Mouse (Mus musculus) heart, postnatal 25 days (tissue): Measurements from ENCODE around the gene Tmem219. TPM values are rescaled to one million over a fixed set of nuclear protein-coding genes. Genes with fewer than 3 reads are reported as not detected.

Source experiments
- DNase-seq: peaks from one replicate; pipeline ENCODE4 v3.0.0; 2022; ENCODE audit warnings: low spot score
- intact Hi-C: fragments of 180-260 bp; cut with DNase I; formaldehyde crosslinking; loops from one replicate; pipeline ENCODE4 v1.15.1; 2025
- total RNA-seq, 2 experiments: library from RNA; stranded (reverse); gene quantifications; 2 replicates each; pipeline ENCODE4 v1.2.3; 2021

The Tmem219 gene
- total RNA-seq = 10 to 100 TPM in 1 of 2 experiments, 1 to 10 TPM in 1; 7.6 to 11.5 TPM

GRCm38 (mm10) chr7:126922624-126923060 lies at the start of gene Tmem219:
TSS of gene Tmem219 (minus strand) at chr7:126922917.
- intact Hi-C loops = no loop called here
- peak; percentile 55 for DNase-seq

DNA sequence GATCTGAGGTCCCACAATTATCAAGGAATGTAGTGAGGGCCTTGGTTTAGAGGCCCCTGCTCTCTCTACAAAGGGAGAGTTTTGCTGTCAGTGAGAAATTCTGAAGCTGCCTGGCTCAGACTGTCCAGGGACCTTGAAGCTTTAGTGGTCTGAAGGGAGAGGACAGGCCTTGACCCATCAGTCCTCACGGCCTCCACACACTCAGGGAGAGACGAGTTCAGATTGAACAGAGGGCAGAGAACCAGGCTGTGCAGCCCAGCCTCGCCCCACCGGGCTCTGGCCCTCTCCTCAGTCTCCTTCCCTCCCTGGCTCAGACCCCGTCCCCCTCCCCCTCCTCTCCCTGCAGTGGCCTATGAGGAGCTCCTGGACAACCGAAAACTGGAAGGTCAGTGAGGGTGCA lies 44.6 kb upstream of the Tmem219 start:
- intact Hi-C loops = no loop called here
- no peak for DNase-seq

DNA sequence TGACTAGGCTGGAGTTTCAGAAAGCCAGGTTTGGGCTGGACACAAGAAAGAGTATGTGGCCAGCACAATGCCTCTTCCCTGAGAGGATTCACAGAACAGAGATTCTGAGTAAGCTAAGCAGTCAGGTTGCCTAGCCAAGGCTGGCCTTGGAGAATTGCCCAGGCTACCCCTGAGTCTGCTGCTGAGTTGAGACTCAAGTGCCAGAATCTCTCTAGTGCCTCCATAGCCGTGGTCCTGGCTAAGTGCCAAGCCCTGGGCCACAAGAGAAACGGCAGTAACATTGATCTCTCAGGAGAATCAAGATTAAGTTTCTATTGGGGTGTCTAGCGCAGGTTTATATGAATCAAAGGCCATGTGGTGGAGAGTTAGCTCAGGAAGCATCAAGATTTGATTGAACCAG lies 42.9 kb upstream of the Tmem219 start:
- intact Hi-C loops = no loop called here
- DNase-seq = no peak

DNA sequence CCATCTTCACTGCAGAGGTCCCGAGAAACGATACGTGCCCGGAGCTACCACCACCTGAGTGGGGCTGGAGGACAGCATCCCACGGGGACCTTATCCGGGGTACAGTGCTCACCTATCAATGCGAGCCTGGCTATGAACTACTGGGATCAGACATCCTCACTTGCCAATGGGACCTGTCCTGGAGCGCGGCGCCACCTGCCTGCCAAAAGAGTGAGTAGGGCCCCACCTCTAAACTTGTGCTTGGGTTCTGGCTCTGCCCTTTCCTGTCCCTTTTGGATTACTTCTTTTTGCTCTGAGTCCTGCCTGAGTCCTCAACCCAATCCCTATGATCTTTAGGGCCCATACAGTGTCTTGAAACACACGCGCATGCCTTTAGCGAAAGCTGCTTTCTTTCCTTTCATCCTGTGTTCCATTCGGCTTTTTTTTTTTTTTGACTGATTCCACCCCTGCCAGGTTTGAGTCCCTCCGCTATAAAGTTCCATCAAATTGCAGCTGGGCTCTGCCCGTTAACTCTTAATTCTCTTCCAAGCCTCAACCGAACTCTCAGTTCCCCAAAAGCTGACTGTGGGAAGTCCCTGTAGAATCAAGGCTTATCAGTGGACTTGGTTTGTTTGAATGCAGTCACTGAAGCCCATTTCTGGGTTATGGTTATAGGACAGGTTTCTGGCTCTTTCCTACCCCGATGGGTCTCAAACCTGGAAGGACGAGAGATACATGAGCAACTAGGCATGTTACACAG lies 41.0 kb upstream of the Tmem219 start:
- DNase-seq = no peak
- intact Hi-C loops = loop anchor here (5.0 kb wide), 1 partner anchor 131 kb away; the partner anchor contains the start of gene 4930451I11Rik

- intact Hi-C loops = loop anchor here (5.0 kb wide), 1 partner anchor 130 kb away; the partner anchor contains the start of gene 4930451I11Rik
- DNase-seq = no peak
Observed at GRCm38 (mm10) chr7:126961965-126962364, 39.2 kb upstream of the Tmem219 start.

- no peak for DNase-seq
- intact Hi-C loops = loop anchor here (5.0 kb wide), 1 partner anchor 129 kb away; the partner anchor contains the start of gene 4930451I11Rik
Observed at GRCm38 (mm10) chr7:126961095-126961494, 38.4 kb upstream of the Tmem219 start.

DNA sequence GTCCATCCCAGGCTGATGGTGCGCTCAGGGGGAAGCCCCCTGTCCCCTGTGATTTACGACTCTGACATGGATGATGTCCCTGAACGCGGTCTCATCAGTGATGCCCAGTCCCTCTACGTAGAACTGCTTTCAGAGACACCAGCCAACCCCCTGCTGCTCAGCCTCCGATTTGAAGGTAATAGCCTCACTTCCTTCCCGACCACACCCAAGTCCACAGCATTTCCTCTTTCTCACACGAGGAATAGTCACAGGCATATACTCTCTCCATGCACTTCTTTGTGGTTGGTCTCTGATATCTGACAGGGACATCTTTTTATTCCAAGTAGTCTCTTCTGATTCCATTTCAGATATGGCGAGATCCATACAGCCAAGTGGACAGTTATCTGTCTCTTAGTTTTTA lies 37.1 kb upstream of the Tmem219 start:
- DNase-seq = no peak
- intact Hi-C loops = loop anchor here (5.0 kb wide), 1 partner anchor 127 kb away; the partner anchor contains the start of gene 4930451I11Rik

DNA sequence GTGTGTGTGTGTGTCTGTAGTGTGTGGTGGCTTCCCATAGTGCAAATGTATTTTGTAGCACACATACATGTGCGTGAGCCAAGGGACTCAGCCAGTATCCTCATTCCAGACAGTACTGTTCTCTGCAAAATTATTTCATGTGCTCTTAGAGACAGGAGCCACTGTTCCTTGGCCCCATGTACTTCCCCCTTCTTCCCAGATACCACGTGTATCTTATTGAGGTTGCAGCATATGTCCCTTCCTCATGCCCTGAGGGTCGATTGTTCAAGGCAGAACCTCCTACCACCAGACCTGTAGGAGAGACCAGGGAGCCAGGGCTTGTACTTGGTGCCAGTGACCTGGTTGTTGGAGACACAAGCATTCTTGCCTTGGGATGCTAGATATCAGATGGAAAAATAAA lies 32.4 kb upstream of the Tmem219 start:
- intact Hi-C loops = no loop called here
- DNase-seq = no peak

GRCm38 (mm10) chr7:126952646-126953045 lies 29.9 kb upstream of the Tmem219 start:
- intact Hi-C loops = no loop called here
- no peak for DNase-seq

DNA sequence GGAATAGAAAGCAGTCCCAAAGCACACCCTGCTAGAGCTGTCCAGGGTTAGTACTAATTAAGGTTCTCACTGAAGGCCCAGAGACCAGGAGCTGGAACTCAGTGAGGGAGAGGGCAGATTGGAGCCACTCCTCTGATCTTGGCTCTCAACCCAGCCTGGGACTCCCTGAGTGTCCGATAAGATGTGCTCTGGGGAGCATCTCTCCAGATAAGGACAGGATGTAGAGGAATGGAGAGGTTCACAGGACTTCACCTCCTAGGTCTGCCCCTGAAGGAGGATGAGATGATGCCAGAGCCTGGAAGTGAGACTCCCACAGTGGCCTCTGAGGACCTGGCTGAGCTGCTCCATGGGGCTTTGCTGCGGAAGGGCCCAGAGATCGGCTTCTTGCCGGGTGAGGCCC lies 29.0 kb upstream of the Tmem219 start:
- intact Hi-C loops = no loop called here
- DNase-seq = no peak

DNA sequence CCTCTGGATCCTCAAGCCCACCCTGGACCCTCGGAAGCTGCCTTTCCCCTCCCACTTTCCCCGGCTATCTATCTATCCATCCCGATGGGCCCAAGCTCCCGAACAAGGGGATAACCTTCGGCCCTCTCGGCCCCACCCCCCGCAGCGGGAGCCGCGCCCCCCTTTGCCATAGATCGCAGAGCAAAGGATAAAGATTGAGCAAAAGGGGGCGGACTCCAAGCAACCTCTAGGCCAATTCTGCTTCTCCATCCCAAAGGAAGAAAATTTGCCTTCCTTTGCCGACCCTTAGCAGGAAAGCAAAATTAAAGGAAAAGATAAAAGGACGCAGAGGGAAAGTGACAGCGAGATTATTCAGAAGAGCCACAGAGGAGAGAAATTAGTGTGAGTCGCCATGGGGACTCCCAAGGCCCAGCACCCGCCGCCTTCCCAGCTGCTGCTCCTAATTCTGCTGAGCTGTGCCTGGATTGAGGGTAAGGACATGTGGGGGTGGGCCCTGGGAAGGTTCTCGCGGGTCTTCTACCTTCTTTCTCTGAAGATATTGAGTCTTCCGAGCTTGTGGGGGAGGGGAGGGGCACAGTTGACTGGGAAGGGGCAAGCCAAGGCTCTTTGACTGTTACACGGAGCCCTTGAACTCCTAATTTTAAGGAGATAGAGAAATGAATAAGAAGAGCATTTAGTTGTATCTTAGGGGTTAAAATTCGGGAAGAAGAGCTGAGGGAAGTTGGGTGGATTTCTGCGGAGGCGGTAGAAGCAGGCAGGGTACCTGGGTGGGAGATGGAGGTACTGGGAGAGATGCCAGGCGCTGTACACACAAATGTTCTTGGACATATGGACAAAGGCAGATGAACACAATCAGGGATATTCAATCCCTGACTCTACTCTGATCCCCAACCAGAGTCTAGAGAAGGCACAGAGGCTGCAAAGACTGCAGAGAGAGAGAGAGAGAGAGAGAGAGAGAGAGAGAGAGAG lies 28.2 kb upstream of the Tmem219 start:
- intact Hi-C loops = no loop called here
- DNase-seq = no peak

GRCm38 (mm10) chr7:126949793-126950646 lies 27.3 kb upstream of the Tmem219 start, which contains the start of gene Sez6l2:
TSS of gene Sez6l2 (plus strand) at chr7:126950563.
- DNase-seq = peak; percentile 67
- intact Hi-C loops = loop anchor here (2.0 to 5.0 kb wide), 2 partner anchors 123 to 155 kb away; no protein-coding TSS in a partner anchor

DNA sequence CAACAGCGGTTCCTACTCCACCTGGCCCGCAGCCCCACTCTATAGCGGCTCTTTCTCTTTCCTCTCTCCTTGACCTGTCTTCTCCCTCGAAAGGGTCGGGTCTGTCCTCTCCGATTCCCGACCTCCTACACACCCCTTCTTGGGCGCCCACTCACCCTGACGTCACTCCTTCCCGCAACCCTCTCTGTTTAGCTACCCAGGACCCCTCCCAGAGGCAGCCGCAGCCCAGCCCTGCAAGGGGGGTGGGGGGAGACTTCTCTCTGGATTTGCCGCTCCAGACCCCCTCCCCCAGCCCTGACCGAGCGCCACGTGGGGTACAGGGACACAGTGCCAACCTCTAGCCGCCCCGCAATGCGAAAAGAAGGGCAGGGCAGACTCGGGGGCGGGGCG lies 26.7 kb upstream of the Tmem219 start, which contains the start of gene Asphd1:
Asphd1 (minus strand) TSS at position 180 of the 390 bp plus-strand sequence.
- intact Hi-C loops = loop anchor here (2.0 to 5.0 kb wide), 2 partner anchors 122 to 155 kb away; no protein-coding TSS in a partner anchor
- no peak for DNase-seq

- intact Hi-C loops = loop anchor here (2.0 to 5.0 kb wide), 2 partner anchors 121 to 156 kb away; no protein-coding TSS in a partner anchor
- DNase-seq = no peak
Observed at GRCm38 (mm10) chr7:126948626-126949025, 25.9 kb upstream of the Tmem219 start.

DNA sequence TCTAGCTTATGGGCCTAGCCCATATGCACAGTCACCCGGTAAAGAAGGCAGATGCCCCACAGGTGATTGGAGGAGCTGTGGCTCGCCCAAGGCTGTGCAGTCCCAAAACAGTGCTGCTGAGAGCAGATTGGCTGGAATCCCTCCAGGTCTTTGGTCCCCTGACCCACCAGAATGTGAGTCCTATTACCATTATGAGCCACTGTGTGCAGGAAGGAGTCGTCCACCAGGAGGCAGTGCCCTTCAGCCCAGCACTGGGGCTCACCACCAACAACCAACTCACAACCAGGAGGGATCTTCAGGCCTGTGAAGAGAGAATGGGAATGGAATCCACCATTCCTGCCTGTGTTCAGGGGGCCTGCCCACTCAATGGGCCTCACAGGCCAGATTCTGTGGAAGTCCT lies 23.8 kb upstream of the Tmem219 start:
- intact Hi-C loops = loop anchor here (5.0 kb wide), 1 partner anchor 119 kb away; no protein-coding TSS in a partner anchor
- no peak for DNase-seq

- no peak for DNase-seq
- intact Hi-C loops = no loop called here
Observed at GRCm38 (mm10) chr7:126941801-126942200, 19.1 kb upstream of the Tmem219 start.

DNA sequence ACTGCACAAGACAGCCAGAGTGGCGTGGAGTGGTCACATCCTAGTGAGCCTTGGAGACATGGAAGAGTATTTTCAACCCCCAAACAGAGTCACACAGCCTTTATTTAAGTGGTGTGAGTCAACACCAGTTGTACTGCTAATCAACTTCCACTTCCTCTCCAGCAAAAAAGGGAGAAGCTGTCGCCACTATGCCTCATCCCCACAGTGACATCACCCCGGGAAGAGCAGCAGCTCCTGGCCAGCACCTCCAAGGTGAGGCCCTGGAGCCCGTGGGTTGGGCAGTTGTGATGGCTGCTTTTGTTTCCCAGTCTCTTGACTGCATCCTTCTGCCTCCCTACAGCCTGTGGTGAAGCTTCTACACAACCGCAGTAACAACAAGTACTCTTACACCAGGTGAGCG lies 18.5 kb upstream of the Tmem219 start:
- intact Hi-C loops = no loop called here
- DNase-seq = no peak

- no peak for DNase-seq
- intact Hi-C loops = loop anchor here (5.0 kb wide), 1 partner anchor 45 kb away; no protein-coding TSS in a partner anchor
Observed at GRCm38 (mm10) chr7:126932652-126933051, 9.9 kb upstream of the Tmem219 start.

DNA sequence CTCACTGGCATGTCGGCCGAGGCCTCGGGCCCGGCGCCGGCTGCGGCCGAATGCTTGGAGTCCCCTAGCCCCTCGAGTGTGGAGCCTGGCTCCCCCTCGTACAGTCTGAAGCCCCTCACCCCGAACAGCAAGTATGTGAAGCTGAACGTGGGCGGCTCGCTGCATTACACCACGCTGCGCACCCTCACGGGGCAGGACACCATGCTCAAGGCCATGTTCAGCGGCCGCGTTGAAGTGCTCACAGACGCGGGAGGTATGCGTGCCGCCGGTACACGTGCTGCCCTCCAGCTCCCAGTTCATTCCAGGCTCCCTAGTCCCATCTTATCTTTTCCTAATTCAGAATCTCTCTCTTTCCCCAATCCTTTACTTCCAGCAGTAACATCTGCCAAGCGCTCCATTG lies 6.3 kb upstream of the Tmem219 start:
- intact Hi-C loops = loop anchor here (2.0 to 5.0 kb wide), 2 partner anchors 30 to 43 kb away; no protein-coding TSS in a partner anchor
- DNase-seq = no peak
